Mouse (Mus musculus) limb, embryonic 11.5 days (tissue): ENCODE measurements around the gene Wipf3. TPM values are rescaled to one million over a fixed set of nuclear protein-coding genes. Genes with fewer than 3 reads are reported as not detected.

Source experiments
- ATAC-seq: fragments of 200-750 bp; cut with Nextera tagmentation; 2 replicates; pipeline ENCODE4 v1.8.0; 2017; ENCODE audit warnings: low read depth; ENCODE audit not compliant: insufficient number of reproducible peaks, low FRiP score, low TSS enrichment
- DNase-seq: peaks from one replicate; pipeline ENCODE4 v3.0.0-alpha.2; 2015; ENCODE audit warnings: low spot score
- H3K27ac ChIP-seq: fragments of 300-500 bp; sonication (generic); replicated peaks from 2 replicates; pipeline ENCODE4 v1.5.1; 2014; ENCODE audit warnings: low read depth, mild to moderate bottlenecking, low read length
- H3K27me3 ChIP-seq: fragments of 300-500 bp; sonication (generic); 2 replicates; pipeline ENCODE4 v1.6.1; 2014; ENCODE audit warnings: mild to moderate bottlenecking, low read length, mixed read lengths; ENCODE audit not compliant: control insufficient read depth, insufficient read depth
- H3K36me3 ChIP-seq: fragments of 300-500 bp; sonication (generic); 2 replicates; pipeline ENCODE4 v1.6.1; 2014; ENCODE audit warnings: mild to moderate bottlenecking, low read length, moderate library complexity, mixed read lengths; ENCODE audit not compliant: control insufficient read depth, insufficient read depth
- H3K4me1 ChIP-seq: fragments of 300-500 bp; sonication (generic); 2 replicates; pipeline ENCODE4 v1.6.1; 2014; ENCODE audit warnings: low read length, mixed read lengths; ENCODE audit not compliant: control insufficient read depth, insufficient read depth
- H3K4me2 ChIP-seq: fragments of 300-500 bp; sonication (generic); 2 replicates; pipeline ENCODE4 v1.6.1; 2014; ENCODE audit warnings: low read depth, mild to moderate bottlenecking, moderate library complexity; ENCODE audit not compliant: severe bottlenecking
- H3K4me3 ChIP-seq: fragments of 300-500 bp; sonication (generic); 2 replicates; pipeline ENCODE4 v1.5.1; 2014; ENCODE audit warnings: low read depth, low read length
- H3K9ac ChIP-seq: fragments of 300-500 bp; sonication (generic); 2 replicates; pipeline ENCODE4 v1.6.1; 2014; ENCODE audit warnings: mild to moderate bottlenecking, low read length
- H3K9me3 ChIP-seq: fragments of 300-500 bp; sonication (generic); 2 replicates; pipeline ENCODE4 v1.6.1; 2016; ENCODE audit warnings: low read length; ENCODE audit not compliant: control insufficient read depth
- WGBS: fragments of 180-500 bp; shearing (Covaris S2); extraction: QIAGEN DNeasy Blood & Tissue Kit; methylation state at CpG from one replicate; pipeline ENCODE4 v1.1.7; 2014; 5-methylcytosine and 5-hydroxymethylcytosine counted together
- polyA plus RNA-seq: library from polyadenylated mRNA; unstranded; fragments of >200 nt; fragmentation: Nextera tagmentation; extraction: Ambion mirVana; gene quantifications from 2 replicates; pipeline ENCODE4 v1.2.1, GENCODE M21; 2014

Gene Wipf3
- polyA plus RNA-seq, 1 experiment from 2014 or later = 0.95 TPM

DNA sequence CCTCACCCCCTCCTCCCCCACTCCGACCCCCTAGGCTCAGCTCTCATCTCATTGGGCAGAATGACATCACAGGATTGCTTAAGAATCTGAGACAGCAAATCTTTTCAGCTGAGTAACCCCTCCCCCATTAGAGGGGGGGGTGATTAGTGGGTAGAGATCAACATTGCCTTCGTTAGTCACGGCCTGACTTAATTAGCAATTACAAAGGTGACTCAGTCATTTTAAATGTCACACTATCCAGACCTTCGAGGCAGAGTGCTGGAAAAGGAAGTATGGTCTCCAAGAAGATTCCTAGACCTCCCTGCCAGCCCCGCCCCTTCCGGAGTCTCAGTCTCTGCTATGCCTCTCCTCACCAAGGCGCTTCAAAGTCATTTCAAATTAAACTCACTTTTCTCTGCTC is 6.3 kb downstream of the Wipf3 start:
- Histone ChIP-seq H3K27me3 (peaks cover 3% of the 10 kb centered on the region; the same call in 1 of the 2 replicates), H3K4me1 (no peaks in the 10 kb centered on the region), H3K4me3 (no peak overlapping the region), H3K4me2 (no peak overlapping the region), H3K27ac (no peak overlapping the region), H3K9me3 (no peaks in the 10 kb centered on the region), H3K36me3 (no peaks in the 10 kb centered on the region), H3K9ac (no peak overlapping the region)
- WGBS = 44% methylated on average over 7 of the region's 7 CpGs
- ATAC-seq (no peak), DNase-seq (no peak)

DNA sequence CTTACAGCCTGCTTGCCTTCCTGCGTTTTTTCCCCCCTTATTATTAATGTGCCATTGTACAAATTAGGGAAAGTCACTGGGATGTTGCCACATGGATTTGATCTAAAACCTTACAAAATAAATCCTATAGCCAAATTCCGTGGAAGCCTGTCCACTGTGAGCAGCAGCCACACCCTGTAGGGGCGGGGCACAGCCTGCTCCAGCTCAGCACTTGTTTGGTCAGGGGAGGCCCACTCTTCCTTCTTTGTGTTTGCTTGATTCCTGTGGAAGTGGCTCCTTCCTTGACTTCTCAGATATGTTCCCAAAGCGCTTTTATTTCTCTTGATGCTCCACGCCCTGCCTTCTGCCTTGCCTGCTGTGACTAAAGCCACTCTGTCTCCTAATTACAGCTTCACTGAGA is 6.9 kb downstream of the Wipf3 start:
- no peak for DNase-seq
- Histone ChIP-seq H3K4me1 (no peaks in the 10 kb centered on the region), H3K4me2 (no peak overlapping the region), H3K36me3 (no peaks in the 10 kb centered on the region), H3K27ac (no peak overlapping the region), H3K9me3 (no peaks in the 10 kb centered on the region), H3K27me3 (no peaks in the 10 kb centered on the region), H3K9ac (no peak overlapping the region), H3K4me3 (no peak overlapping the region)
- ATAC-seq = no peak
- 71% methylated on average over 5 of the region's 5 CpGs for WGBS

DNA sequence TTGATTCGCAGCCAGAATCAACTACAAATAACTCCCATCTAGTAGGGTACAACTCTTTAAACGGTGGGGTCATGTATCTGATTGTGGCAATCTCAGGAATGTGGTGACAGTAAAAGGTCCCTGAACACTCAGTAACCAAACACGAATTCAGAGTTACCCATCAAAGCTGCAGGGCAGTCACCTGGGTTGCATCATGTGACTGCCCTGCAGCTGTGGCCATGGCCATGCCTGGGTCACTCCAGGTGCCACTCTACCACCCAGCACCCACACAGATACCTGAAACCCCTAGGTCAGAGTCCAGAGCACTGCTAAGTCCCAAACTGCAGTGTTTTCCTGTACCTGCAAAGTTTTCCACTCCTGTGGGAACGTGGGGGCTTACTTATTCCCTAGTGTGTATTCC is 9.1 kb downstream of the Wipf3 start:
- Histone ChIP-seq H3K9ac (no peak overlapping the region), H3K4me1 (no peaks in the 10 kb centered on the region), H3K9me3 (no peaks in the 10 kb centered on the region), H3K4me3 (no peak overlapping the region), H3K4me2 (no peak overlapping the region), H3K27me3 (no peaks in the 10 kb centered on the region), H3K27ac (no peak overlapping the region), H3K36me3 (no peaks in the 10 kb centered on the region)
- 76% methylated on average over 4 of the region's 4 CpGs for WGBS
- no peak for ATAC-seq
- DNase-seq = no peak

DNA sequence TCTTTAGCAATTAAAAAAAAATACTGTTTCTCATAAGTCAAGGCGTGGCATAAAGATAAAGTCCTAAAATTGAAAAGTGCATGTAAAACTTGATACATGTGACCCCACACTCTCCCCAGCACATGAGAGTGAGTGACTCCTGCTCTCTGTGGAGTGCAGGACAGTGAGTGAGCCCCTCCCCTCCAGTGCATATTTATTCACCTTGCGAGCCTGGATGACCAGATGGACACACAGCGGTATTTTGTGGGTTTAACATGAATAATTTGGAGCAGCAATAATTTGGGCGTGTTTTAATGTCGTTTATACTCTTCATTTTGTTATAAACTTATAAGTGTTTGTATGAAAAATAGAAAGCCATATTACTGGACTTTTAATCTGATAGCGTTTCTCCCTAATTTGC is 11.3 kb downstream of the Wipf3 start:
- 90% methylated on average over 6 of the region's 6 CpGs for WGBS
- Histone ChIP-seq H3K36me3 (no peaks in the 10 kb centered on the region), H3K9ac (no peak overlapping the region), H3K4me1 (peaks cover 5% of the 10 kb centered on the region; the same call in 1 of the 2 replicates), H3K9me3 (no peaks in the 10 kb centered on the region), H3K4me2 (no peak overlapping the region), H3K27ac (no peak overlapping the region), H3K4me3 (no peak overlapping the region), H3K27me3 (no peaks in the 10 kb centered on the region)
- ATAC-seq (no peak), DNase-seq (no peak)

DNA sequence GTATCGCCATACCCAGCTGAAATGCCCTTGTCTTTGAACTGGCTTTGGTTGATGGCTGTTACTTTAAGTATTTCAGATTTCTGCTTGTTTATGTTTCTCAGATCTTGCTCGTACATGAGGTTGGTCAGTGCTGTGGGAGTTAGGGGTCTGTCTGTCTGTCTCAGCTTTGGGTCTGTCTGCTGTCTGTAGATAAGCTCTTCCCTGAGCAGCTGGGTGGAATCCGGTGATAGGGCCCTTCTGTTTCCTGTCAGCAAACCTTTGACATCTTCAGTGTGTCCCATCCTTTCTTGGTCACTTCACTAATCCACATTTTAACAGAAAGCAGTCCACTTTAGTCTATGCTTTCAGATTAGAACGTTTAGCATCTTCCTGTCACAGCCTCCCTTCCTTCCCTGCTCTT is 14.3 kb downstream of the Wipf3 start:
- no peak overlapping the region for H3K27ac ChIP-seq
- WGBS = 70% methylated on average over 4 of the region's 4 CpGs
- no peak overlapping the region for H3K4me2 ChIP-seq
- no peak for DNase-seq
- no peak overlapping the region for H3K9ac ChIP-seq
- no peak overlapping the region for H3K4me3 ChIP-seq
- H3K27me3 ChIP-seq = no peaks in the 10 kb centered on the region
- H3K36me3 ChIP-seq = no peaks in the 10 kb centered on the region
- peaks cover 5% of the 10 kb centered on the region; the same call in 1 of the 2 replicates for H3K4me1 ChIP-seq
- no peak for ATAC-seq
- no peaks in the 10 kb centered on the region for H3K9me3 ChIP-seq

DNA sequence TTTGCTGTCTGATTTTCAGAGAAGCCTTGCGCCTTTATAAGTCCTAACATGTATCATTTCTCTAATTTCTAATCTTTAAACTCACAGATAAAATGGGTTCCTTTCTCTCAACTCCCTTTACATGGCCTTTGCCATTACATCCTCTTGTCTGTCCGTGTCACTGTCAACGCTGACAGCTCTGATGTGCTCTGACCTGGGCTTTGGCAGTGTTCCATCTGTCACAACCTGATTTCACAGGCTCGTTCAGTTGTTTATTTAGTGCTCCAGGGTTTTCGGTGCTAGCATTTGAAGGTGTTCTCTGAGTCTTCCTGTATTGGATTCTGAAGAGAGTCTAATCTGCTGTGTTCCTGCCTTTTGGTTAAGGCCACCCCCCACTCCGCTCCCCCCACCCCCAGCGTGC is 14.7 kb downstream of the Wipf3 start:
- Histone ChIP-seq H3K36me3 (no peaks in the 10 kb centered on the region), H3K27ac (no peak overlapping the region), H3K4me3 (no peak overlapping the region), H3K4me1 (peaks cover 5% of the 10 kb centered on the region; the same call in 1 of the 2 replicates), H3K27me3 (no peaks in the 10 kb centered on the region), H3K9ac (no peak overlapping the region), H3K4me2 (no peak overlapping the region), H3K9me3 (no peaks in the 10 kb centered on the region)
- no peak for ATAC-seq
- 72% methylated on average over 7 of the region's 7 CpGs for WGBS
- DNase-seq = no peak

DNA sequence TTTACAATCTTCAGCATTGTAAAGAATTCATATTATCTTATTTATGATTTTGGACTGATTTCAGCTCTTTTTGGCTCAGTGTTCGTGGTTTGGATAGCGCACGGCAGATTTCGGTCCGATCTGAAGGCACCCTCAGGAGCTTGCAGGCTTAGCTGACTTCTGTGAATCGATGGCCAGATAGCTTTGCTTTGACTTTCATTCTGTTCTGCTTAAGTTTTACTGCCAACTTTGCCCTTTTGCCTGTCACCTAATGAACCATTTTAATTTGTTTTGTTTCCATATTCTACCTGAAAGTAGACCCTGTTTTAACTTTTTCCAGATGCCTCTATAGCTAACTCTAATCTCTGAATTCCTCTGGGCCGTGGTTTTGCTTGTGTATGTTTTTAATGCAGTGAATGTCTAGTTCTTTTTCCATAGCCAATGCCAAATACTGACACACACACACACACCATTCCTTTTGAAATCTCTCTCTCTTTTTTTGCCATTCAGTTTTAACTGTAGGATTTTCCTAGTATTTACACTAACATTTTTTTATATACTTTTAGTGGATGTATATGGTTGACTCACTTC is 15.9 kb downstream of the Wipf3 start:
- Histone ChIP-seq H3K36me3 (no peaks in the 10 kb centered on the region), H3K4me2 (no peak overlapping the region), H3K4me3 (no peak overlapping the region), H3K27me3 (no peaks in the 10 kb centered on the region), H3K9me3 (no peaks in the 10 kb centered on the region), H3K27ac (no peak overlapping the region), H3K9ac (no peak overlapping the region), H3K4me1 (peaks cover 5% of the 10 kb centered on the region; the same call in 1 of the 2 replicates)
- DNase-seq (no peak), ATAC-seq (no peak)
- 26% methylated on average over 7 of the region's 7 CpGs for WGBS

DNA sequence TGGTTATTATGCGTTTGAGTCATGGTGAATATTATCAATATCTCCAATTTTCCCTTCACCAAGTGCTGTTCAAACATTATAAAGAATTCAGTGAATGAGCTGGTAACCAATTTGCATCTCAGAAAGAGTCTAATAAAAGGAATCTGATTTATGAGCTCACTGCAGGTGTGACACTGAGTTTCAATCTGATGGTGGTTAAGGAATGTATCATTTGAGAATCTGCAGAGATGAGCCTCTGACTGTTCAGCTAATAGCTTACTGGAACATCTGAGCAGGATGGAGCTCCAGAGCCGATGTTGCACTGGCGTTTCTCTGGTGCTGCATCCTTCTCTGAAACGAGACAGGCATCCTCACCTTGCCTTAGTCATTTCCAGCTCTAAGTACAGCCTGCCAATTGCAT is 17.9 kb downstream of the Wipf3 start:
- ATAC-seq = no peak
- H3K4me2 ChIP-seq = no peak overlapping the region
- H3K4me1 ChIP-seq = peaks cover 5% of the 10 kb centered on the region; the same call in 1 of the 2 replicates
- H3K27ac ChIP-seq = no peak overlapping the region
- H3K36me3 ChIP-seq = no peaks in the 10 kb centered on the region
- no peak for DNase-seq
- no peak overlapping the region for H3K9ac ChIP-seq
- 80% methylated on average over 4 of the region's 4 CpGs for WGBS
- no peaks in the 10 kb centered on the region for H3K9me3 ChIP-seq
- H3K4me3 ChIP-seq = no peak overlapping the region
- H3K27me3 ChIP-seq = no peaks in the 10 kb centered on the region

DNA sequence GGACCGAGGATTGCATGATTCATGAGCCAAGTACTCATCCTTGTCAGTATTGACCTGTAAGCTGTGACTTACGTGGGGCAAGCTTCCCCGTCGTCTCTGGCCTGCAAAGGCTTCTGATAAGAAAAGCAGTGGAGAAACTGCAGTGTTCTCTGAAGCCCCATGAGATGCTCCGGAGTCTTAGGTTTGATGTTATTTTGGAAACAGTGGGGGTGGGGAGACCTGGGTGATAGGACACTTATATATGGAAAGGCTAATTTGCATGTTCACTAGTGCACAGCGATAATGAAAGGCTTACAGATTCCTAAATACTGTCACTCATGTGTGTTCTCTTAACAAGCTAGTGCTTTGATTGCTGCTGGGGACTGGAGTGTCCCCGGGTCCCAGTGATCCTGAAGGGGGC is 30.3 kb downstream of the Wipf3 start:
- Histone ChIP-seq H3K4me1 (no peaks in the 10 kb centered on the region), H3K4me2 (no peak overlapping the region), H3K27ac (no peak overlapping the region), H3K27me3 (no peaks in the 10 kb centered on the region), H3K9ac (no peak overlapping the region), H3K9me3 (no peaks in the 10 kb centered on the region), H3K4me3 (no peak overlapping the region), H3K36me3 (no peaks in the 10 kb centered on the region)
- DNase-seq (no peak), ATAC-seq (no peak)
- WGBS = 70% methylated on average over 7 of the region's 7 CpGs
